Mouse (Mus musculus): ENCODE measurements at regions not wholly inside any gene's neighbourhood (a gene's known extent, or its start where the extent isn't known, plus 50 kb on each side); places are given as distances from the start of the nearest gene placed in this dataset.

DNA sequence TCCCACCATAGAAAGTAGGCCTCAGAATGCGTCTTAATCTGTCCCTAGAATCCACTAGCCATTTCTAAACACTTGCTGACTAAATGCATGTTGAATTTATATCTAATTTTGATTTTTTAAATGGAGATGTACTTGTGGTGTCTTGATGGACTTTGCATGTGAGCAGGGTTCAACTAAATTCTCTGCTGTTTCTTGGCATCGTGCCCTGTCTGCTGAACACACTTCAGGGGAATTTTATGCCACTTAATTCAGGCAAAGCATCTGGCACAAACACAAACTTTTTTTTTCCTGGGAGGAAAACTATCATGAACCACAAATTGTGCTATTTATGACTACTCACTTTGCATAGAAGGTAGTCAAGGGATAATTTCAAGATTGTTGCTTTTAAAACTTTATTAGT is 87.7 kb downstream of the Stc2 start:
- DNase-seq (ENCODE audit: low spot score), result no peak

DNA sequence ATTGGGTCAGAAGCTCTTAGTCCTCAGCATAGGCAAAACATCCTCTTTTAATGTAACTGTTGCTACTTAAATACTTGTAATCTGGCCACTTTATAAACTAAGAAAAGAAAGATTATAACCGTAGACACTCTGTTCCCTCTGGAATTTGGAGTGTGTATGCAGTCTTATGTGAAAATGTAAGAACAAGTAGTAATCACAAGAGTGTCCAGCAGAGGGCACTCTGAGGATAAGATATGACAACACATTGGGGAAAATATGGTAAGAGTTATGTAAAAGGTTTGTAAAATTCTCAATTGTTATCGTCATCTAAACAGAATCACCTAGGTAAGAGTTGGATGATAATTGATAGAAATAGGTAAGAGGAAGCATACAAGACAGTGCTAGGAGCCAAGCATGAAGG is 66.2 kb upstream of the Gm17332 start:
- peak; percentile 76 for DNase-seq (ENCODE audit: low spot score)

All from urinary bladder, postnatal 14 days (tissue).